Mouse (Mus musculus) right cerebral cortex, postnatal 36 days (tissue): ENCODE measurements around the gene Rfx4.
A peak's percentile ranks its signal among the peaks of the same experiment; 100 is the strongest.

Experiments used
- DNase-seq, 2 experiments: peaks; one replicate each; pipeline ENCODE4 v3.0.0; 2022; ENCODE audit warnings: low spot score in 2 of 2, mixed read lengths in 1 of 2

Gene Rfx4

DNA sequence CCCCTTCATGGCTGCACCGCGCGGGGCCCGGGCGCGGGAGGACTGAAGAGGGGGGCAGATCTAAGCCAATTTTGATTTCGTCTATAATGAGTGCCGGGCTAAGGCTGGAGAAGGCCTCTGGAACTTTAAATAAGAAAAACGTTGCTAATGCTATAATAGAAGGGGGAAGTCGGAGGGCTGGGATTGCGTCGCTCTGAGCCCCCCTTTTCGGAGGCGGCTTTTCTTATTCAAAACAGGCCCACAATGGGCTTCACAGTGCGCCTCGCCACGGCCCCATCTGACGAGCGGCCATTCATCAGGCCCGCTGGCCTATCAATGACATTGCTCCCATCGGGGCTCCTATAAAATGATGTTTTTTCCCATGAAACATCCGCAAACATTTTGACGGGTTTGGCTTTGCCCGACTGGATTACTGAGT, at the start of gene Rfx4:
Rfx4 (plus strand) TSS at position 277 of the 418 bp plus-strand sequence.
- DNase-seq = no peak

DNA sequence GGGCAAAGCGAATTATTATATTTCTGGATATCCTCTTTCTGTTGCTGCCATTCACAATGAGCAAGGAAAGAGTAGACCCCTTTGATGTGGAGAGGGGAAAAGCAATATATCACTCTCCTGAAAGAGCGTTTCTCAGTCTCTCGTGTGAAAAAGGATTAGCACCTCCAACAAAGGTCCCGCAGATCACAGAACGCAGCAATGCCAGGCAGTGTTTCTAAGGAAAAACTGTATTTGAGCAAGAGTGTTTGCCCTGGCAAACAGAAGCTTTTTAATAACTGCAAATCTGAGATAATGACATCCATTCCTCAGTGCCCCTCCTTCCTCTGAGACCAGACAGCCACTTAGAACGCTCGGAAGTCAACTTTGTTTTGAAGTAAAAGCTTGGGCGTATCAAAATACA, 49.3 kb upstream of the Rfx4 start:
- DNase-seq = no peak

DNA sequence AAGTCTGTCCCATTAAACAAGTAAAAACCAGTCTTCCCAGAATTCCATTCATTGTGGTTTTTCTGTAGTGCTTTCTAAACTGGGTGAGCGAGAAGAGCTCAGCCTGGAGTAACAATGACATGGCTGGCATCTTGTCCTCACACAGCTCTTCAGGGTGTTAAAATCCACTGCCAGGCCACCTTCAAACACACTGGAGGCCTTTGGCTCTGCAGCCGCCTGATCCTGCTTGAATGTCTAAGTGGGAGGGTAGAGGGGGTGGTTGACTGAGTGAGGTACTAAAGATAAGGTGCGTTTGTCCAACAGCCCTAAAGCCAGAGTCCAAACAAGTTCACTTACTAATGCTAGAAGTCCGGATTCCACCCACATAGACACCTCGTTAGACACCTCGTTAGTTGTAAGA, 48.6 kb upstream of the Rfx4 start:
- DNase-seq = no peak

DNA sequence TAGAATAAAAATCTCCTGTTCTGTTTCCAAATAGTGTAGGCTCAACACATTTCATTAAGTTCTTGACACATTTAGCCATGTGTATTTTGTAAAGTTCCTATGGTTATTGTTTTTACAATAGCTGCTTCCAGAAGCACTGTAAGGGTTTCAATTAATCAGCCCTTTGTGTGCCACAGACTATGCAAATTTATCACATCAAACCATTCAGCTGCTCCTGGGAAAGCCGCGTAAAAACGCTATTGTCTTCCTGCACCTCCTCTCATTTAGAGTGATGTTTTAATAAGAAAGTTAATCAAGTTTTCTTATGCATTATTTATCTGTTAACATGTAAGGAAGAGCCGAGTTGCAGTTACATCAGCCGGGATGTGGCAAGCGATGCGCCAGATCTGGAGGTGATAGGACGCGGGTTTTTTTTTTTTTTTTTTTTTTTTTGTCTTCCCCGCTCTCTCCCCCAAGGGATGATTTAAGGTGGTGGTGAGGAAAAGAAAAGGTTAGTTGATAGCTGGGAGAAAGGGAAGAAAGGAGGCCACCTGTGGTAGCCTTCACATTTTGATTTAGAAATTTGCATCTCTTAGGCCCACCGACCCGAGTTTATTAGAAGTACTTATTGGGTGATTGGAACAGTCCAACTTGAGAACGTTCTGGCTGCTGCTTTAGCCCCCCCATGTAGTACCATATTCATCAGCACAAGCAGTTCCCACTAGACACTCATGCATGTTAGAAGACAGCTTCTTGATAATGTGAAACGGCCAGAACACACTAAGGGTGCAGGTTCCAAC, 47.9 kb upstream of the Rfx4 start:
- DNase-seq = no peak

DNA sequence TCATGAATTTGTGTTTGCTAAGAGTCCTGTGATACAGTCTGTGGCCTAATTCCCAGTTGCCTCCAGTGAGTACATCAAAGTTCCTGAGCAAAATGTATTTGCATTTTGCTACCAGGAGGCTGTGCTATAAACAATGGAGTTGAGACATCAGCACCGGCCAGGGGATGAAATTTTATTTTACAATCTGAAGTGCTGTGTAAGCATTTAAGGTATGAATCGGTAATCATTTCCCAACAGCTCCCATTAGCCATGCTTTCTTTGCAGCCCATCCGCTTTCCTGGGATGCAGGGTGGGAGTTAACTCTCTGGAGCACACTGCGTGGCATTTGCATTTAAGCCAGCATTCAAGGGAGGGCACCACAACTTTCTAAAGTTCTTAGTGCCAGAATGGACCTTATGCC, 45.7 kb upstream of the Rfx4 start:
- no peak for DNase-seq

DNA sequence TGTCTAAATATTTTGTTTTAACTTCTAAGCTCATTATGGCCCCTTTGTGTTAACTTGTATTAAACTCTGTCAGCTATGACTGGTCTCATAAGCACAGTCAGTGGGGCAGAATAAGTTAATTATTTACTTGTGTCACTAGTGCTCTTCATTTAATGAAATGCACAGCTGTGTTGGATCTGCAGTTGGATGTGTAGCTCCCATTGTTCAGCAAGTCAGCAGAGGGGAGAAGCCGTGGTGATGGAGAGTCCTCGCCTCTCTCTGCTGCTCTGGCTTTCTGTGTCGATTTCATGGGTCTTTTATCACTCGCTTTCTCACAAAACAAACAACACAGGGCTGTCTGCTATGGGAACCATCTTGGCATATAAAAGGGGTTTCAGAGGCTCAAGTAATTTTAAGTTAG, 45.0 kb upstream of the Rfx4 start:
- no peak for DNase-seq

DNA sequence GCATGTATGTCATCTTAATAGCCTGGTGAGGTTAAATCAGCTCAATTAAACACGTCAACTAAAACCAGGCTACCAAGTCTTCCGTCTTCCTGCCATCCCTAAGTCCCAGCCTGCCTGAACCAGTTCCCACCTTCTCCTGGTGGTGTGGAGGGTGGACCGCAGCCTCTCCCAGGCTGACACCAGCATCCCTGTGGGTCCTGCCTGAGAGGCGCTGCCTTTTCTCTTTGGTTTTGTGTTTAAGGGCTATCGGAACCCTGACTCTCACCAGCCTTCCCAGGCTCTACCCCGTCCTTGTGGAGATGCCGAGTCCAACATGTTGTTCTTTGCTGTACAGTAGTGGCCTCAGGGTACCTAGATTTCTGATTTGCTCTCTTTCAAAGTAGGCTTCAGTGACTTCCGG, 44.4 kb upstream of the Rfx4 start:
- no peak for DNase-seq

DNA sequence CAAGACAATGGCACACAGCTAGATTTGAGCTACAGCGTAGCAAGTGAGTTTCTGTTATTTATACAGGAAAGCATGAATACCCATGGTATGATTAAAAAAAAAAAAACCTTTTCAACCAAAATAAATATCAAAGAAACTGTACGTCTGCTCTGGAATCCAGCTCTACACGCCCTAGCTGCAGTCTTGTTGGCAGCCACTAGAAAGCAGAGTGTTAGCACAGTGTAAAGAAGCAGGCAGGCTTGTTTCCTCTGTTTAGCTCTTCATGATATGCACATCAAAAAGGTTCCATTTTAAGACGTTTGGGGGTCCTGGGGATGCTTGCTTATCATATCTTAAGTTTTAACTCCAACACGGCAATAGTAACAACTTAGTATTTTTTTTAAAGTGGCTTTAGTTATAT, 43.9 kb upstream of the Rfx4 start:
- DNase-seq = no peak

DNA sequence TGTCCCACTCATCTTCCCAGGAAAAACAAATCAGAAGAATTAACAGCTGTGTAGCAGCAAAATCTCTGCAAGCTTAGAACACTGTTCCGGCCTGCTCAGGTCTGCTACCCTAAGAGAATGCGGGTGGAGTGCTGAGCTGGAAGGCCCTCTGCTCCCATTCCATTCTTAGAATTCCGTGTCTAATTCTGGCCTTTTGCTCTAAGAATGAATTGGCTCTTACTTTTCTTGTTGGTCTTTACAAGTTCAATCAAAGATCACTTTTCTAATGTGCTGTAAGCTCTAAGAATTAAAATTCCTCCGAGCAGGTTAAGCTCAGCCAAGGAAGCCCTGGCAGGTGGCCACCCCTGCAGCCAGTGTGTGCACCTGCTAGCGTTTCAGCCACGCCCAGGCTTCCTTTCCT, 43.3 kb upstream of the Rfx4 start:
- no peak for DNase-seq

DNA sequence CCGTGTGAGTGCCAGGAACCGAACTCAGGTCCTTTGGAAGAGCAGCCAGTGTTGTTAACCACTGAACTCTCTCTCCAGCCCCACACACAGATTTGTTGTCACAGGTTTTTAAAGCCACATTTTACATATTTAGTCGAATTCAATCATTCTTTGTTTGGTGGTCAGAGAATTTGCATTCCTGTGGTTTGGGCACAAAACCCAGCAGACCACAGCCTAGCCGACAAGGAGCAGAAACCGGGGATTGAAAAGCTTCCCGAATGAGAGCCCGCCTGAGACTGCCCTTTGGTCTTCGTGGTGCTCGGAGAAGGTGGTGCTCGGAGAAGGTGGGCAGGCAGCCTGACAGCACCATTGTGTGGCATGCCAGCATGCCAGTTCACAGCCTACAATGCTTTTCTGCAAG, 42.8 kb upstream of the Rfx4 start:
- no peak for DNase-seq

DNA sequence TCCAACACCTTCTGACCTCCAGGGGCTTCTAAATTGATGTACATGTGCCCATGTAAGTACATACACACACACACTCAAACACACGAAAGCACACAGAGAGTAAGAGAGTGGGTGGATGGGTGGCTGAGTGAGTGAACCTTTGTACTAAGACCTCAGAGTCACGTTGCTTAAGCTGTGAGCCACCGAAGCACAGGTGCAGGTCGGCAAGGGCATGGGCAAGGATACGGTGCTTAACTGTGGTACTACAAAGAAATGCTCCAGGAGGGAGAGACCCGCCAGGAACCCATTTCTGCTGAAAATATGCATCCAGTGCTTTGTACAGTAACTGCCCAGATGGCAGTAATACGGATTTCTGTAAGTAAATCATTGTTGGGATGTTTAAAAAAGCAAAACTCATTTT, 40.2 kb upstream of the Rfx4 start:
- no peak for DNase-seq

DNA sequence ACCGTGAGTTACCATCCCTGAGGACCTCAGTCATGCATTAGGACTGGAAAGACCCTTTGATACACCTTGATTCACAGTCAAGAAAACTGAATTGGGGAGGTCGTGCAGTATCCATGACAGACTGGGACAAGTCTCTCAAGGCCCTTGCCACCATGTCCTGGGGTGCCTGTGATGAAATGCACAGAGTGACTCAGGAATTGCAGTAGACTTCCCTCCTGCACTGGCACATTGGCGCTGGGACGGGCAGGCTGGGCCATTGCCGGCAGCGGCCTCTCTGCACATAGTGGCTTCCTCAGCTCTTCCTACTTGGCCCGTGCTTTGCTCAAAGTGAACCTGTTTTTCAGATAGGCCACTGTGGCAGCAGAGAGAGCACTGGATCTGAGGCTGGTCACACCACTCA, 39.3 kb upstream of the Rfx4 start:
- no peak for DNase-seq

DNA sequence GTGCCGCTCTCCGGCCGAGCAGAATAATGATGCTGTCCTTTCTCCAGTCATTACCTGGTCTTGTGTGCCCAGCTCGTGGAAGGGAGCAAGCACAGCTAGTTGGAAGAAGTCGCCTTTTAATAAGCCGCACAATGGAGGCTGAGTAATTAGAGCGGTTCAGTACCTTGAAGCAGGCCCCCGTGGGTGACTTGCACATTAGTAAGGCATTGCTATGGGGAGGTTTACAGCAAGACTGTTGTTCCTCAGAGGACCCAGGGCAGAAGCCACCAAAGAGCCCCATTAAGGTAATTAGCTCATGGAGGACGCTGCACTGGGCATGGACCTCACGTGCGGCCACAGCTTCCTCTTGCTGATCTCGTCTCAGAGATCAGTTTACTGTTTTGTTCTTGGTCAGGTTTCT, 33.2 kb upstream of the Rfx4 start:
- no peak for DNase-seq

DNA sequence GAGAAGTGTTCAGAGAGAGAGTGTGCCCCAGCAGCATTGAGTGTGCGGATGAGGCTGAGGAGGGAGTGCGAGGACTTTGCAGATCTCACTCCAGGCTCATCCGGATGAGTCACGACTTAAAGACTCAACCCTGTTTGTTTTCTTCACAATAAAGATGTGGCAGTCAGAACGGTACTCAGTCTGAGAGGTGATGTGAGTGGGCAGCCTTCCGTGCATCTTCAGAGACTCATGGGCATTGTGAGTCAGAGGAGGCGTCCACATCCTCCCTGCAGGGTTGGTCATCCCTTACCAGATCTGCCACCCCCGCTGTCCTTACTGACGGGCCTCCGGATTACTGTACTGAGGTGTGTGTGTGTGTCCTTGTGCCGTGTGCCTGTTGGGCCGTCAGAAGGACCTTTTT, 28.9 kb upstream of the Rfx4 start:
- peak; percentile 4 to 16 for DNase-seq

DNA sequence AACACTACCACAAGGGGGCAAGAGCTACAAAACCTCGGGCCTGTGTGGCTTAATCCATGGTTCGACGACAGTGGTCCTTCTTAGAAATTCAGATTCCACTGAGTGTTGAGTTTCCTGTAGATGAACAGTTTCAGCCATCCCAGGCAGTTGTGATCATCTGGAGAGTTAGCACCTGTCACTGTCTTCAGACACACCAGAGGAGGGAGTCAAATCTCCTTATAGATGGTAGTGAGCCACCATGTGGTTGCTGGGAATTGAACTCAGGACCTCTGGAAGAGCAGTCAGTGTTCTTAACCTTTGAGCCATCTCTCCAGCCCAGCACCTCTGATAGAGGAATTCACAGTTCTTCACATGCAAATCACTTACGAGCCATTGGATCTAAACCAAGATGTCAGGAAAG, 28.1 kb upstream of the Rfx4 start:
- DNase-seq = no peak

DNA sequence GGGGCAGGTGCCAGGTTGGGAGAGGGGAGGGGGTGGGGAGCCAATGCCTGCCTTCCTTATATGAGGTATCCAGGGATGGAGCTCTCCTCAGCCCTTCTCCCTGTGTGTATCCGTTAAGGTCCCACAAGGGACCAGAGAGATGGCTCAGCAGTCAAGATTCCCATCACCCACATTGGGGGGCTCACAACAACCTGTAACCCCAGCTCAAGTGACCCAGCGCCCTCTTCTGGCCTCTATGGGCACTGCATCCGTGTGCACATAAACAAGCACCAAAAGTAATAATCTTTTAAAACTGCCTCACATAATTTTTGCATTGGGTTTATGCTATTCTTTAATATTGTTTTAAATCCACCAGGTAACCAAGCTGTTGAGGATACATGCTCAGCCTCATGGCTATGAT, 25.8 kb upstream of the Rfx4 start:
- DNase-seq = no peak

DNA sequence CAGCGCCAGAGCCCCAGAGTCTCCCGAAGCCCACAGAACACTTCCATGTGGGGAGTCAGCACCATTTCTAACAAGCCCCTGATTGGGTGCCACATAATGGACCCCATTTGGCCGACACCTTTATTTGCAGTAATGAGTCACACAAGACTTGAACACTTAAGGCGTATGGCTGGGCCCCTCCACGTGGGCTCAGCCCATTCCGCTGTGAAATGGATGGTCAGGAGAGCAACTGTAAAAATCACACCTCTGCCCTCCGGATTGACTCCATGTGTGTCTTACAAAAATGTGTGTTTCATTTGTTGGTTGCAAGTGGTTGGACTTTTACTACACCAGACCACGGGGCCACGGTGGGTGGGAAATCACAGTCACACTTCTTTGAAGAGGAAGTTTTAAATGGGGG, 24.9 kb upstream of the Rfx4 start:
- DNase-seq = no peak

DNA sequence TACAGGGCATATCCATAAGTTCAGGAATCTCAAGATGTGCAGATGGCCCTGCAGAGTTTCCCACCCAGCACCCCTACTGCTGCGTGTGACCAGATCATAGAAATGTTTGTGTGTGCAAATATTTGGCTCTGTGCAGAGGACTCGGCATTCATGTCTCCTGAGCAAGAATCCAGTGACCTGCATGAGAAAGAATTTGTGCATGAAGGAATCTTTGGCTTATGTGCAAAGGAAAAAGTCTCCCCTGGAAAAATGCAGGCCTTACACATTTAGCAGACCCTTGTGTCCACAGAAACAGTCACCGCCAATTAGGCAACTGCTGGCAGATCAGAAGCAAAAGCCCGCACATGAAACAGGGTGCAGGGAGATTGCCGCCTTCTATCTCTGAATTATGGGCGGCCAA, 22.4 kb upstream of the Rfx4 start:
- DNase-seq = no peak

DNA sequence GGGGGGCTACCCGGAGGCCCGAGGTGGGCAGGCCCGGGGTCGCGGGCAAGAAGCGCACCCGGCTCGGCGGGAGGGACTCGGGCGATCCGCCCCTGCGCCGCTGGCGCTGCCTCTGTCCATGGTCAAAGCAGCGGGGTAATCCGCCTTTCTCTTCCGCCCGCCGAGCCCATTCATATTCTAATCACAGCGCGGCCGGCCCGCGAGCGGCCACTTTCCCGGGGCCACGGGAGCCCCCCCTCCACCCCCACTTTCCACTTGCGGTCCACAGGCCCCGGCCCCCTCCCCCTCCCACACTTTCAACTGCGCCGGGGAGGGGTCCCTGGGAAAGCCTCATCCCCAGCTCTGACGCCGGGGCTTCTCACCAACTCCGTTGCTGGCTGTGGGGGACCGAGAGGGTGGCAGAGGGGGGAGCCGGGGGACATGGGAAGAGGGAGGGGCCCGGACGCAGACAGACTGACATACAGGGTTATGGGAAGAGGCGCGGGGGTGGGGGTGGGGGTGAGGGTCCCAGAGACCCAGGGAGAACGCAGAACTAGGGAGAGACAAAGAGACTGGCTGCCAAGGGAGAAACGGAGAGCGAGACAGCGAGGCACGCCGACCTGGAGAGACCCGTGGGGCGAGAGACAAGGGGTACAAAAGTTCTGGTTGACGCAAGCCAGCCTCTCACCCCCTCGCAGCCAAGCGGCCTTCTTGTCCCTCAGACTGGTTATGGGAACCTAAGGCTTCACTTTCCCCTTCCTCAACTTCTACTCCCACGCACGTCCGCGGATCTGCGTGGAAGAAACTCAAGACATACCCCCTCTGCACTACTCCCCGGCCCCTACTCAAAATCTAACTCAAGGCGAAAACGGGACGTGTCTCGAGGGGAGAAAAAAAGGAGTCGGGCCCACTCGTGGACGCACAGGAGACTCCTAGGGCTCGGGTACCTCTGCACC, 744 bp upstream of the Rfx4 start:
- no peak for DNase-seq

DNA sequence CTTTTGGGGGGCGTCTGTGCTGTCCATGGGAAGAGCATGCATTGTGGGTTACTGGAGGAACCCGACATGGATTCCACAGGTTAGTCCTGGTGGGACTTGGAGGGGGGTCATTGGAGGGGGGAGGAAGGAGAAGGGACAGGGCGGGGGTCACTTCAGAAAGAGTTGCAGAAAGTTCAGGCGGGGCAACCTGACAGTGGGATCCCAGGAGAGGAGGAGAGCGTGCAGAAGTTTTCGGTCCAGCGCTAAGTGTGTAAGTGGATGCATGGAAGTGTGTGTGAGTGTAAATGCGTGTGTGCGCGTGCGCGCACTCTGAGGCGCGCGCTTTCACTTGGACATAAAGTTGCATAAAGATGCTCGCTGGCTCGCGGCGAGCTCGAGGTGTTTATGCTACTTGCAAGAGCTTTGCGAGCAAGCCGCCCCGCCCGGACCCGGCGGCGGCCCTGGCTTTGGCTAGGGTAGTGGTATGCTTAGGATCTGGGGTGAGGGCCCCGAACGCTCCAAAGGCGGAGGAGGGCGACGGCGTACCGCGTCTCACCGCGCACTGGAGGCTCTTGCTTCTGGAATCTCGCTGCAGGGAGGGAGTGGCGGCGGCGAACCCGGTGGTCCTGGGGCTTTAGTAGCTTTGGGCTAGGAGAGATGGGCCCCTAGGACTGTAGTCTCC, 703 bp downstream of the Rfx4 start:
- no peak for DNase-seq

DNA sequence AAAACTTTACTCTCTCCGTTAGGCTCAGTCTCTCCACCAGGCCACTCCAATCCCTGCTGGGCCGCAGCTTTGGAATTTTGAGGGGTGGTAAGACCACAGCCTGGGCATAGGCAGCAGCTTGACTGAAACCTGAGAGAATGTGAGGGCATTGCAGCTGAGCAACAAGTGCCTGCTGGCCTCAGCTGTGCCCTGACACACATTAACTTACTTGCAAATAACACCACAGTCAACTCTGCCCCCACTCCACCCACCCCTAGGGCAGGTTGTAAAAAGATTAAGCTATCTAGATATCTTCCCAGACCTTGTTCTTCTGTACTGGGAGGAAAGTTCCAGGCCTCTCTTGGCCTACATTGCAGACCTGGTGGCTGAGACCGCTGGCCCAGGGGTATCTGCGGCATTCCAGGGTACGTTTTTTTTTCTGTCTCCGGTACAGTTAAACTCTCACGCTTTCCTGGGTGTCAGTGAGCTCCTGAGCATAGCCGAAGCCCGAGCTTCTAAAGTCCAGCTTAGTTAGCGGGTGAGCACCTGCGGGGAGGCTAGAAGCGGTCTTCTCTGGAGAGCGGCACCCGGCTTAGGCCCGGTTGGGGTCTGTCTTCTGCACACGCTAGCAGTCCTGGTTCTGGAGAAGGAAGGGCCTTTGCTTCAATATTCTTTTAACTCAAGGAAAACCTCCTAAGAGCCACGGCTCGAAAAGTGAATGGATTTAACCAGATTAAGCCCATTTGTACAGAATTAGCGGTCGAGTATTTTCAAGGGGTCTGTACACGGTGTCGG, 1.8 kb downstream of the Rfx4 start:
- no peak for DNase-seq

DNA sequence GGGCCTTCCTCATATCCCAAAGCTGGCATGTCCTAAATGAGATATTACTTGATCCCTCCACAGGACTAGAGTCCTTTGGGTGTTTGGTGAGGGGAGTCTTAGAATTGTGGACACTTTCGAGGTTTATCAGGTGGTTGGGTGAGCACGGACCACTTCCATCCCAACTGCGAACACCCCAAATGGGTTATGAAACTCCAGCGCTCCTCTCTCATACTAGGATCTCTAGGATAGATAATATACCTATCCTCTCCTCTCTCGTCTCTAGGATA, 2.3 kb downstream of the Rfx4 start:
- no peak for DNase-seq
